8 mouse cellular contexts compared by ENCODE assay signal in the genomic region with DNA sequence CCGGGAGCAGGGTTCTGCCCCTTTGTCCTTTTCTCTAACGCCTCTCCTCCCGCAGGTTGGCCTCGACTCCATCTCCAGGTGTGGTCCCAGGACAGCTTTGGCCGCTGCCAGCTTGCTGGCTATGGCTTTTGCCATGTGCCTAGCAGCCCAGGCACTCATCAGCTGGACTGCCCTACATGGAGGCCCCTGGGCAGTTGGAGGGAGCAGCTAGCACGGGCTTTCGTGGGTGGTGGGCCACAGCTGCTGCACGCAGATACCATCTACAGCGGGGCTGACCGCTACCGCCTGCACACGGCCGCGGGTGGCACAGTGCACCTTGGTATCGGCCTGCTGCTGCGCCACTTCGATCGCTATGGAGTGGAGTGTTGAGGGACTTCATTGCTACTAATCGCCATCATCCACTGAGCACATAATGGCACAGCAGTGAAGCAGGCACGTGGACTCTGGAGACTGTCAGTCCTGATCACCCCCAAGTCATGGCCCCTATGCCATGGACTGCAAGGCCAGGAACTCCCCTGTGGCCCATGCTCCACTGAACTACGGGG. TPM values are rescaled to one million over a fixed set of nuclear protein-coding genes. Genes with fewer than 3 reads are reported as not detected.
DNase-seq lines count a peak whose midpoint lies in the region; ATAC-seq lines count a peak whose summit lies in the region.

No protein-coding gene starts in this region.

- H3K36me3 ChIP-seq in forebrain, embryonic 10.5 days (replicated peaks): peaks cover 4% of the 10 kb centered on the region
- H3K36me3 ChIP-seq in forebrain, embryonic 16.5 days (ENCODE audit: control insufficient read depth, insufficient read depth): no peaks in the 10 kb centered on the region
- peaks cover 42% of the 10 kb centered on the region for H3K36me3 ChIP-seq in megakaryocyte, embryonic 14.5 days (replicated peaks; ENCODE audit: low read length)
- no peaks in the 10 kb centered on the region for H3K36me3 ChIP-seq in hindbrain, embryonic 14.5 days (replicated peaks; ENCODE audit: control insufficient read depth, insufficient read depth)
- no peaks in the 10 kb centered on the region for H3K36me3 ChIP-seq in neural tube, embryonic 12.5 days

- H3K4me1 ChIP-seq in forebrain, embryonic 10.5 days: peaks cover 64% of the 10 kb centered on the region
- H3K4me1 ChIP-seq in forebrain, embryonic 16.5 days (replicated peaks; ENCODE audit: control insufficient read depth, insufficient read depth, low read length): peaks cover 34% of the 10 kb centered on the region
- H3K4me1 ChIP-seq in megakaryocyte, embryonic 14.5 days: peaks cover 70% of the 10 kb centered on the region
- H3K4me1 ChIP-seq in hindbrain, embryonic 14.5 days (replicated peaks; ENCODE audit: control insufficient read depth, insufficient read depth, low read length): peaks cover 10% of the 10 kb centered on the region; the same call in 1 of the 2 replicates
- peaks cover 36% of the 10 kb centered on the region for H3K4me1 ChIP-seq in neural tube, embryonic 12.5 days

- H3K9me3 ChIP-seq in forebrain, embryonic 10.5 days: no peaks in the 10 kb centered on the region
- no peaks in the 10 kb centered on the region for H3K9me3 ChIP-seq in forebrain, embryonic 16.5 days (ENCODE audit: control insufficient read depth, low read length)
- H3K9me3 ChIP-seq in megakaryocyte, embryonic 14.5 days: no peaks in the 10 kb centered on the region
- H3K9me3 ChIP-seq in hindbrain, embryonic 14.5 days (ENCODE audit: control insufficient read depth, low read length): no peaks in the 10 kb centered on the region
- H3K9me3 ChIP-seq in neural tube, embryonic 12.5 days: no peaks in the 10 kb centered on the region

- H3K27me3 ChIP-seq in forebrain, embryonic 10.5 days (ENCODE audit: poor library complexity, severe bottlenecking): peaks cover 65% of the 10 kb centered on the region
- peaks cover 48% of the 10 kb centered on the region for H3K27me3 ChIP-seq in forebrain, embryonic 16.5 days (replicated peaks; ENCODE audit: control insufficient read depth, insufficient read depth, low read length)
- no peaks in the 10 kb centered on the region for H3K27me3 ChIP-seq in megakaryocyte, embryonic 14.5 days (replicated peaks)
- H3K27me3 ChIP-seq in hindbrain, embryonic 14.5 days (ENCODE audit: control insufficient read depth, insufficient read depth, low read length): peaks cover 58% of the 10 kb centered on the region
- peaks cover 60% of the 10 kb centered on the region for H3K27me3 ChIP-seq in neural tube, embryonic 12.5 days (replicated peaks)

- DNase-seq in forebrain, embryonic 10.5 days (ENCODE audit: extremely low spot score, low spot score): no peak
- no peak for DNase-seq in hindbrain, embryonic 14.5 days (ENCODE audit: low spot score)
- no peak for DNase-seq in urinary bladder, postnatal 10 days (ENCODE audit: low spot score)

- H3K4me2 ChIP-seq in forebrain, embryonic 16.5 days (ENCODE audit: low read length): no peak overlapping the region
- peak overlapping the region; percentile 50; the same call in 1 of the 2 replicates for H3K4me2 ChIP-seq in hindbrain, embryonic 14.5 days (replicated peaks)
- peak overlapping the region; percentile 79 for H3K4me2 ChIP-seq in neural tube, embryonic 12.5 days (replicated peaks)

- H3K27ac ChIP-seq in forebrain, embryonic 10.5 days: no peak overlapping the region
- no peak overlapping the region for H3K27ac ChIP-seq in forebrain, embryonic 16.5 days (ENCODE audit: low read length)
- no peak overlapping the region for H3K27ac ChIP-seq in hindbrain, embryonic 14.5 days
- H3K27ac ChIP-seq in neural tube, embryonic 12.5 days: no peak overlapping the region

- no peak for ATAC-seq in forebrain, embryonic 16.5 days
- no peak for ATAC-seq in megakaryocyte, adult 5-6 weeks (ENCODE audit: poor library complexity, severe bottlenecking)
- no peak for ATAC-seq in hindbrain, embryonic 14.5 days (ENCODE audit: low FRiP score)
- no peak for ATAC-seq in neural tube, embryonic 12.5 days (ENCODE audit: low FRiP score, low read depth)
- no peak for ATAC-seq in cerebellum, adult (ENCODE audit: insufficient number of reproducible peaks, low FRiP score, low TSS enrichment)

- WGBS in forebrain, embryonic 10.5 days: 72% methylated on average over 21 of the region's 21 CpGs
- 75% methylated on average over 21 of the region's 21 CpGs for WGBS in forebrain, embryonic 16.5 days
- 64% methylated on average over 21 of the region's 21 CpGs for WGBS in hindbrain, embryonic 14.5 days
- 68% methylated on average over 21 of the region's 21 CpGs for WGBS in neural tube, embryonic 12.5 days

- H3K9ac ChIP-seq in forebrain, embryonic 16.5 days (replicated peaks; ENCODE audit: low read depth, low read length): no peak overlapping the region
- H3K9ac ChIP-seq in hindbrain, embryonic 14.5 days: no peak overlapping the region
- no peak overlapping the region for H3K9ac ChIP-seq in neural tube, embryonic 12.5 days

- peak overlapping the region; percentile 64; the same call in 1 of the 2 replicates for H3K4me3 ChIP-seq in forebrain, embryonic 10.5 days
- H3K4me3 ChIP-seq in forebrain, embryonic 16.5 days (replicated peaks; ENCODE audit: low read length): no peak overlapping the region
- peak overlapping the region; percentile 99 for H3K4me3 ChIP-seq in megakaryocyte, embryonic 14.5 days (replicated peaks)
- no peak overlapping the region for H3K4me3 ChIP-seq in hindbrain, embryonic 14.5 days (replicated peaks; ENCODE audit: low read length)
- H3K4me3 ChIP-seq in neural tube, embryonic 12.5 days: no peak overlapping the region

RNA-seq across cellular contexts. Expression of a gene that starts 0.8 kb away (rescaled TPM):
- 0.89 and 1.2 TPM in 2 replicates for polyA plus RNA-seq in forebrain, embryonic 10.5 days (2016; fragmentation: Nextera tagmentation; extraction: Ambion mirVana)
- 0.54 and 0.93 TPM in 2 replicates for polyA plus RNA-seq in forebrain, embryonic 16.5 days (2015; fragmentation: Nextera tagmentation; extraction: Ambion mirVana)
- 4,315 and 7,169 TPM in 2 replicates for polyA plus RNA-seq in megakaryocyte, embryonic 14.5 days (2012; ENCODE audit: insufficient read depth, low replicate concordance)
- 281 and 286 TPM in 2 replicates for total RNA-seq in megakaryocyte, adult 5-6 weeks (2015)
- total RNA-seq in megakaryocyte, adult 5-6 weeks (2017): 42.2 and 47.4 TPM in 2 replicates
- 0.82 and 1.1 TPM in 2 replicates for polyA plus RNA-seq in hindbrain, embryonic 14.5 days (2014; fragmentation: Nextera tagmentation; extraction: Ambion mirVana)
- polyA plus RNA-seq in neural tube, embryonic 12.5 days (2016; fragmentation: Nextera tagmentation; extraction: Ambion mirVana): 2.4 and 2.6 TPM in 2 replicates

RNA-seq across cellular contexts. Expression of a gene that starts 5.4 kb away (rescaled TPM):
- polyA plus RNA-seq in forebrain, embryonic 10.5 days (2016; fragmentation: Nextera tagmentation; extraction: Ambion mirVana): 36.9 and 38.1 TPM in 2 replicates
- polyA plus RNA-seq in forebrain, embryonic 16.5 days (2015; fragmentation: Nextera tagmentation; extraction: Ambion mirVana): 35.6 and 41.3 TPM in 2 replicates
- 89.8 and 105 TPM in 2 replicates for polyA plus RNA-seq in megakaryocyte, embryonic 14.5 days (2012; ENCODE audit: insufficient read depth, low replicate concordance)
- 24.8 and 32.0 TPM in 2 replicates for total RNA-seq in megakaryocyte, adult 5-6 weeks (2015)
- 26.7 and 44.6 TPM in 2 replicates for total RNA-seq in megakaryocyte, adult 5-6 weeks (2017)
- polyA plus RNA-seq in hindbrain, embryonic 14.5 days (2014; fragmentation: Nextera tagmentation; extraction: Ambion mirVana): 41.8 and 42.7 TPM in 2 replicates
- polyA plus RNA-seq in neural tube, embryonic 12.5 days (2016; fragmentation: Nextera tagmentation; extraction: Ambion mirVana): 34.8 and 35.7 TPM in 2 replicates

RNA-seq across cellular contexts. Expression of a gene that starts 11.0 kb away (rescaled TPM):
- 2.2 and 3.2 TPM in 2 replicates for polyA plus RNA-seq in forebrain, embryonic 10.5 days (2016; fragmentation: Nextera tagmentation; extraction: Ambion mirVana)
- polyA plus RNA-seq in forebrain, embryonic 16.5 days (2015; fragmentation: Nextera tagmentation; extraction: Ambion mirVana): 13.5 and 28.3 TPM in 2 replicates
- polyA plus RNA-seq in megakaryocyte, embryonic 14.5 days (2012; ENCODE audit: insufficient read depth, low replicate concordance): 4.3 and 4.7 TPM in 2 replicates
- total RNA-seq in megakaryocyte, adult 5-6 weeks (2015): 0.68 and 0.91 TPM in 2 replicates
- total RNA-seq in megakaryocyte, adult 5-6 weeks (2017): not detected in 2 replicates
- 54.1 and 64.8 TPM in 2 replicates for polyA plus RNA-seq in hindbrain, embryonic 14.5 days (2014; fragmentation: Nextera tagmentation; extraction: Ambion mirVana)
- 3.4 and 5.7 TPM in 2 replicates for polyA plus RNA-seq in neural tube, embryonic 12.5 days (2016; fragmentation: Nextera tagmentation; extraction: Ambion mirVana)

RNA-seq across cellular contexts. Expression of a gene that starts 27.0 kb away (rescaled TPM):
- 81.0 and 82.1 TPM in 2 replicates for polyA plus RNA-seq in forebrain, embryonic 10.5 days (2016; fragmentation: Nextera tagmentation; extraction: Ambion mirVana)
- 46.5 and 48.3 TPM in 2 replicates for polyA plus RNA-seq in forebrain, embryonic 16.5 days (2015; fragmentation: Nextera tagmentation; extraction: Ambion mirVana)
- polyA plus RNA-seq in megakaryocyte, embryonic 14.5 days (2012; ENCODE audit: insufficient read depth, low replicate concordance): 233 and 501 TPM in 2 replicates
- 31.5 and 33.7 TPM in 2 replicates for total RNA-seq in megakaryocyte, adult 5-6 weeks (2015)
- 19.4 and 20.9 TPM in 2 replicates for total RNA-seq in megakaryocyte, adult 5-6 weeks (2017)
- 31.5 and 39.7 TPM in 2 replicates for polyA plus RNA-seq in hindbrain, embryonic 14.5 days (2014; fragmentation: Nextera tagmentation; extraction: Ambion mirVana)
- 54.7 and 55.2 TPM in 2 replicates for polyA plus RNA-seq in neural tube, embryonic 12.5 days (2016; fragmentation: Nextera tagmentation; extraction: Ambion mirVana)

RNA-seq across cellular contexts. Expression of a gene that starts 27.2 kb away (rescaled TPM):
- 42.5 and 44.0 TPM in 2 replicates for polyA plus RNA-seq in forebrain, embryonic 10.5 days (2016; fragmentation: Nextera tagmentation; extraction: Ambion mirVana)
- polyA plus RNA-seq in forebrain, embryonic 16.5 days (2015; fragmentation: Nextera tagmentation; extraction: Ambion mirVana): 57.7 and 61.9 TPM in 2 replicates
- polyA plus RNA-seq in megakaryocyte, embryonic 14.5 days (2012; ENCODE audit: insufficient read depth, low replicate concordance): 31.9 and 39.7 TPM in 2 replicates
- 40.4 TPM in 2 replicates for total RNA-seq in megakaryocyte, adult 5-6 weeks (2015)
- total RNA-seq in megakaryocyte, adult 5-6 weeks (2017): 39.9 and 50.1 TPM in 2 replicates
- polyA plus RNA-seq in hindbrain, embryonic 14.5 days (2014; fragmentation: Nextera tagmentation; extraction: Ambion mirVana): 33.0 and 37.3 TPM in 2 replicates
- 48.3 and 48.4 TPM in 2 replicates for polyA plus RNA-seq in neural tube, embryonic 12.5 days (2016; fragmentation: Nextera tagmentation; extraction: Ambion mirVana)

Comparison
In these comparisons a context has a peak if more than half of its experiments do, and no peak if none do; other contexts are left out.
1. H3K4me3 ChIP-seq: peak in forebrain, embryonic 10.5 days (single experiment) and megakaryocyte, embryonic 14.5 days (single experiment); none in forebrain, embryonic 16.5 days (single experiment), hindbrain, embryonic 14.5 days (single experiment) and neural tube, embryonic 12.5 days (single experiment).
2. RNA of a gene that starts 0.8 kb away (polyA plus RNA-seq): 4,315 to 7,169 TPM in megakaryocyte, embryonic 14.5 days; 2.4 to 2.6 TPM in neural tube, embryonic 12.5 days, 0.89 to 1.2 TPM in forebrain, embryonic 10.5 days, 0.82 to 1.1 TPM in hindbrain, embryonic 14.5 days and 0.54 to 0.93 TPM in forebrain, embryonic 16.5 days; every median in the first group is over 1,000 times any median in the second.